Mouse (Mus musculus) inflammation-experienced regulatory T-cells, adult 6 months (primary cell): ENCODE data around the gene Sprr2j-ps. TPM values are rescaled to one million over a fixed set of nuclear protein-coding genes. Genes with fewer than 3 reads are reported as not detected.

Experiments
- ATAC-seq: one replicate; pipeline ENCODE4 v1.8.0; 2017
- polyA plus RNA-seq, 3 experiments: library from polyadenylated mRNA; unstranded; fragments of 100-300 nt; shearing (Covaris generic); gene quantifications; one replicate each; pipeline ENCODE4 v1.2.1; 2017

The Sprr2j-ps gene
- polyA plus RNA-seq = not detected

- no peak for ATAC-seq
Observed at GRCm38 (mm10) chr3:92417782-92418181, at the start of gene Sprr2j-ps. Sprr2j-ps (plus strand) TSS chr3:92418082.

- ATAC-seq = no peak
Observed at GRCm38 (mm10) chr3:92373613-92374012, 44.3 kb upstream of the Sprr2j-ps start.

GRCm38 (mm10) chr3:92385385-92385784, 32.5 kb upstream of the Sprr2j-ps start, which contains the start of gene Sprr2h:
Sprr2h (plus strand) TSS chr3:92385685.
- no peak for ATAC-seq

GRCm38 (mm10) chr3:92394301-92394700, 23.6 kb upstream of the Sprr2j-ps start:
- ATAC-seq = no peak

- ATAC-seq = no peak
Observed at GRCm38 (mm10) chr3:92407691-92408090, 10.2 kb upstream of the Sprr2j-ps start, which contains the start of gene Sprr2i. Sprr2i (plus strand) TSS chr3:92407991.

- no peak for ATAC-seq
Observed at GRCm38 (mm10) chr3:92429323-92429722, 11.4 kb downstream of the Sprr2j-ps start, which contains the start of gene Gm9774. Gm9774 (minus strand) TSS chr3:92429423.

- ATAC-seq = no peak
Observed at GRCm38 (mm10) chr3:92432282-92432681, 14.4 kb downstream of the Sprr2j-ps start, which contains the start of gene Sprr2k. Sprr2k (plus strand) TSS chr3:92432582.

GRCm38 (mm10) chr3:92438689-92439088, 20.8 kb downstream of the Sprr2j-ps start, which contains the start of gene Sprr1b:
Sprr1b (minus strand) TSS chr3:92438789.
- ATAC-seq = no peak

GRCm38 (mm10) chr3:92440177-92440576, 22.3 kb downstream of the Sprr2j-ps start:
- no peak for ATAC-seq

- no peak for ATAC-seq
Observed at GRCm38 (mm10) chr3:92455151-92455550, 37.3 kb downstream of the Sprr2j-ps start.

- no peak for ATAC-seq
Observed at GRCm38 (mm10) chr3:92458620-92459019, 40.7 kb downstream of the Sprr2j-ps start, which contains the start of gene Sprr3. Sprr3 (minus strand) TSS chr3:92458720.

GRCm38 (mm10) chr3:92466576-92466975, 48.7 kb downstream of the Sprr2j-ps start:
- ATAC-seq = no peak

- no peak for ATAC-seq
Observed at GRCm38 (mm10) chr3:92467424-92467823, 49.5 kb downstream of the Sprr2j-ps start.

Other genes with a start within 250 kb of the Sprr2j-ps start
- gene Sprr2a1, start 202.3 kb upstream of the Sprr2j-ps start, polyA plus RNA-seq = under 1 TPM in 1 of 3 experiments, not detected in 2; 0.15 TPM
- not detected for gene Sprr2a2, start 202.2 kb upstream of the Sprr2j-ps start, polyA plus RNA-seq
- gene Sprr2a3, start 132.7 kb upstream of the Sprr2j-ps start, polyA plus RNA-seq = not detected
- not detected for gene Sprr2b, start 101.5 kb upstream of the Sprr2j-ps start, polyA plus RNA-seq
- not detected for gene Sprr2d, start 78.9 kb upstream of the Sprr2j-ps start, polyA plus RNA-seq
- not detected for gene Sprr2e, start 65.9 kb upstream of the Sprr2j-ps start, polyA plus RNA-seq
- not detected for gene Sprr2f, start 52.9 kb upstream of the Sprr2j-ps start, polyA plus RNA-seq
- not detected for gene Sprr2h, start 32.4 kb upstream of the Sprr2j-ps start, polyA plus RNA-seq
- not detected for gene Sprr2i, start 10.1 kb upstream of the Sprr2j-ps start, polyA plus RNA-seq
- 10 to 100 TPM in 1 of 3 experiments, 1 to 10 TPM in 2; 4.2 to 11.0 (median 7.7) TPM for gene Gm9774, start 11.3 kb downstream of the Sprr2j-ps start, polyA plus RNA-seq
- not detected for gene Sprr2k, start 14.5 kb downstream of the Sprr2j-ps start, polyA plus RNA-seq
- not detected for gene Sprr1b, start 20.7 kb downstream of the Sprr2j-ps start, polyA plus RNA-seq
- gene Sprr3, start 40.6 kb downstream of the Sprr2j-ps start, polyA plus RNA-seq = not detected
- not detected for gene Sprr1a, start 67.8 kb downstream of the Sprr2j-ps start, polyA plus RNA-seq
- not detected for gene Sprr4, start 82.4 kb downstream of the Sprr2j-ps start, polyA plus RNA-seq
- not detected for gene 2310046K23Rik, start 116.4 kb downstream of the Sprr2j-ps start, polyA plus RNA-seq
- gene Ivl, start 155.7 kb downstream of the Sprr2j-ps start, polyA plus RNA-seq = not detected
- gene Smcp, start 170.9 kb downstream of the Sprr2j-ps start, polyA plus RNA-seq = not detected
- gene 2210017I01Rik, start 189.4 kb downstream of the Sprr2j-ps start, polyA plus RNA-seq = not detected
- not detected for gene Lce6a, start 203.6 kb downstream of the Sprr2j-ps start, polyA plus RNA-seq
- gene Lce1a1, start 230.2 kb downstream of the Sprr2j-ps start, polyA plus RNA-seq = not detected
- not detected for gene Lce1b, start 238.8 kb downstream of the Sprr2j-ps start, polyA plus RNA-seq